Mouse (Mus musculus) mature B cell (primary cell): ENCODE data around the gene Parvb.

ENCODE experiments used
- in situ Hi-C: fragments of 300-500 bp; cut with MboI; formaldehyde crosslinking; loops from 2 replicates; pipeline ENCODE4 v1.14.3; 2019

Gene Parvb

DNA sequence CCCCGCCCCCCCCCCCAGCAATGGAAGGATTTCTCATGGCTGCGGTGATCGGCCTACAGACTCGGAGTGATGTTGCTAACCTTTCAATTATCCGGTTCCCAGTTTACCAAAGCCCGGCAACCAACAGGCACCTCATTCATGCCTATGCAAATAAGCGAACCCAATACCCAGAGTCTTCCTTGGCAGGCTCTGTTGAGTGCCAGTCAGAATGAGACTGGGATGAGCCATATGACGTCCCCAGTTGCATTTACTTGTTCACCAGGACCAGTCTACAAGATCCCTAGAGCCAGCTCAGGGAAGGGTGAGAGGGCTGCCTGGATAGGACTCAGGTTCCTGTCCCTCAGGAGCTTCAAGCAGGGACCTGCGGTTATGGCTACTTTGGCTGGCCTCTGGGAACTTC, 62.5 kb downstream of the Parvb start:
- in situ Hi-C loops, result no loop called here

DNA sequence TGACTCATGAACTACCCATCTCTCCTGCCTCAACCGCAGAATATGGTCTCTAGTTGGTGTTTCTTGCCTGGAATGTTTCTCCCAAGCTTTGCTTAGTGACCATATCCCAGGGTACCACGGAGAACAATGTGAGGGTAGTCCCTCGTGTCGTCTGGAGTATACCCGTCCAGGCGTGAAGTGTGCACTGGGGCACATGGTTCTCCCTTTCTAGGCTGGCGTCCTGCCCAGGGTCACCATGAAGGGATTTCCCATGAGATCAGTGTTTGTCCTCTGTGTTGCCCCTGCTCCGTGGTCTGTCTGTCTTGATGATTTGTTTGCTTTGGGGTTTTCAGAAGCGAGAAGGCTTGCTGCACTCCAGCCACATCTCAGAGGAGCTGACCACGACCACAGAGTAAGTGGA, 63.4 kb downstream of the Parvb start:
- in situ Hi-C loops, result no loop called here

DNA sequence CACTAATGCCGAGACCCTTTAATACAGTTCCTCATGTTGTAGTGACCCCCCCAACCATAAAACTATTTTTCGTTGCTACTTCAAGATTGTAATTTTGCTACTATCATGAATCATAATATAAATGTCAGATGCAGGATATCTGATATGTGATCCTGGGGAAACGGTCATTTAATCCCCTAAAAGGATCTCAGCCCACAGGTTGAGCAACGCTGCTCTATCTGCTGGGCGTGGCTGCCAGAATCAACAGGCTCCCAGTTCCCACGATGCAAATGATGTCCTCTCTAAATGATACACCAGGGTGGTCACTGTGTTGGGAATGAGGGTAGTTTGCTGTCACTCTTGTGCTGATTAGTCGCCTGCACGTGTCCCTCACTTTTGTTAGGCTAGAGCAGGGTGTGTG, 65.6 kb downstream of the Parvb start:
- in situ Hi-C loops, result no loop called here

DNA sequence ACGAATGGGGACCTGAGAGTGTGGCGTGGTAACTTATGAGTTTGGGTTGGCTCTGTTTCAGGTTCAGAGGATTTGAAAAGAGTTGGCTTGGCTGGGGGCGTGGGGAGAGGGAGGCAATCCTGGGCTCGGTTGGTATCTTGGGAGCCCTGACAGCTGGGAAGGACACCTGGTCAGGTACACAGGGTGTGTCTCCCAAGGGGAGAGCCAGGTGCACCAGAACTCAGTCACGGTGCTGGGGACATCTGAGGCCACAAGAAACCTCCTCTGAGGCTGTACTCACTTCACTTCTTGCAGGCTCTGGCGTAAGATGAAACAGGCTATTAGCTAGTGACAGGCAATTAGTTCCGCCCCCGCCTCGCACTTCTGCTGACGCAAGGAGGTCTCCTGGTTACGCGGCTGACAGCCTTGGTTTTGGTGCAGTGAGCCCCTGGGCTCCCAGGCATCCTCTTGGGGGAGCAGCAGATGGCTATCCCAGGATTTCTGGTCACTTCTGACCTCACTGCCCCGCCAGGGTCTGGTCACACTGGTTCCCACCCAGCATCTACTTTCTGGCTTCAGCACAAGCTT, 67.0 kb downstream of the Parvb start:
- in situ Hi-C loops, result no loop called here

DNA sequence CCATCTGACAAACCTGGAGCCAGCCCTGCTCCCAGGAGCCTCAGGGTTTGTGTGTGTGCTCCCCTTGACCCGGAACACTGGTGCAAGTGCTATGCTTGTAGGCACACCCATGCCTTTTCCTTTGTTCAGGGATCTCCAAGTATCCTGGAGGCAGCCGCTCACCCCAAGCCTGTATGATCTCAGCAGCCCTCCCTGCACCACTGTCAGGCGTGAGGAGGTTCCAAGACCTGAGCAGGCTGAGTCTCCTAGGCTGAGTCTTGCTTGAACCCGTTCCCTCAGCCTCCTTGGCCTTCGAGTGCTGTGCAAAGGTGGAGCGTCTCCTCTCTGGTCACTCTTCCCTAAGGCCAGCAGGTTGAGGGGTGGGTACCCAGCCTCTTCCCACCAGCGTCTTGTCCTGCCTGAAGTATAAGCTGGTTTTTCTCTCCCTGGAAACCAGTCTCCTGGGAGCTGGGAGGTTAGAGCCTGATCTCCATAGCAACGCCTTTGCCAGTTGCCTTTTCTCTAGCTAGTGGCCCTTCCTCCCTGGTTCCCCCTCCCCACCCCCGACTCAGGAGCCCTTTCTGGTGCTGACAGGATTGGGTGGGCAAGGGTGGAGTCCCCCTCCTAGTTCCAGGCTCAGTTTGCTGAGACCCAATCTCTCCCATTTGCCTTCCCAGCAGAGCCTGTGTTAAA, 68.0 kb downstream of the Parvb start:
- in situ Hi-C loops, result no loop called here

DNA sequence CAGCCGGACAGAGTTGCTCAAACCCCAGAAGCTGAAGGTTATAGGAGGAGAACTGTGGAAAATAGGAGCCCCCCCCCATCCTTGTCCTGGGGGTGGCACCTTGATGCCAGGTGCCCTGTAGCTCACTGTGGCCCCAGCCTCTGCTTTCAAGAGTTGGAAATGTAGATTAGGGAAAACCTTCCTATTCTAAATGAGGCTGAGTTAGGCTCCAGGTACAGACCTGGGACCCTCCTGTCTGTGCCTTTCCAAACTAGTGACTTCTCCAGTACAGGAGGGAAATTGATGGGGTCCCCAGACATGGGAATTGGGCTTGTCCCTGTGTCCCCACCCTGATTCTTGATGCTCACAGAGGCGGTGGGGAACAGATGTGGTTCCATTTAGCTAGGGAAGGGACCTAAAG, 68.7 kb downstream of the Parvb start:
- in situ Hi-C loops, result no loop called here

DNA sequence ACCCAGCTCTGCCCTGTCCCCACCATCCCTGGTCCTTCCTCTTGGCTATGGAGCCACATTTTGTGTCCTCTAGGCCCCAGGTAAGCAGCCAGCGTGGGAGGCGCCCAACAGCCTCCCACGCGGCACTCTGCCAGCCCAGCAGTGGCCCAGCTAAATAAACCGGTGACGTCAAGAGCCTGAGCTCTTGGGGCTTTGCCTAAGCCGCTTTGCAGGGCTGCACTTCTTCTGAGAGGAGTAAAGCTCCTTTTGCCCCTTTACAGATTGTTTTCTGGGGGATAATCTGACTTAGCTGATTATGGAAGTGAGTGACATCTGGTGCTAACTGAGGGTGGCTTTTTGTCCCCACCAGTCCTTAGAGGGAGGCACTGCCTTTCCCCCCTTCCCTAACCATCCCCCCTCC, 69.2 kb downstream of the Parvb start:
- in situ Hi-C loops, result no loop called here

DNA sequence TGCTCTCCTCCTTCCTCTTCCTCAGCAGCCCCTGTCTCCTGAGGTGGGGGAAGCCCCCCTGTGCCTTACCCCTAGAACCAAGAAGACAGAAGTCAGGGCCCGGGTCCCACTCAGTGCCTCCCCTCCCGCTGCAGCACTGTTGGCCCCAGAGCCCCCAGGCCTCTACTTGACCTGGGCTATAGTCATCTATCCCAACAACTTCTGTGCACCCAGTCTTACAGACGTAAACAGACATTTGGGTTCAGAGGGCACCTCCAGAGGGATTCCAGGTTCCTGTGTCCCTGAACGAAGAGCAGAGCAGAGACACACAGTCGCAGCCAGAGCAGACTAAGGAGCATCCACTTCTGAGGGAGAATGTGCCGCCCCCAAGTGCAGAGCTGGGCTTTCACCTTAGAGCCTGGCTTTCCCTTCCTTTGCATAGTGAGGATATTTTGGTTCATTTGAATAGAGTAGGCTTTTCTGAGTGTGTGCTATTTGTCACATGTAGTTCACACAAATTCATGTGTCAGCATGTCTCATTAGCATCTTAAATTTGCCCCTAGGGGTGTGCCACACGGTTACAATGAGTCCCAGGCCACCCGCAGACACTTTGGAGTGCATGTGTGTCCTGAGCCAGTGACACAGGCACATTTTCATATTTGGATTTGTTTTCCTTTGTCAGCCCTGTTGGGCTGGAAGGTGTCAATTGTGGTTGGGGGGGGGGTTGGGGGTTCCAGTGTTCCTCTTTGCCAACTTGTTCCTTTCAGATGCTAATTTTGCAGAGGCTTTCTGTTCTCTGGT, 70.0 kb downstream of the Parvb start:
- in situ Hi-C loops, result no loop called here

DNA sequence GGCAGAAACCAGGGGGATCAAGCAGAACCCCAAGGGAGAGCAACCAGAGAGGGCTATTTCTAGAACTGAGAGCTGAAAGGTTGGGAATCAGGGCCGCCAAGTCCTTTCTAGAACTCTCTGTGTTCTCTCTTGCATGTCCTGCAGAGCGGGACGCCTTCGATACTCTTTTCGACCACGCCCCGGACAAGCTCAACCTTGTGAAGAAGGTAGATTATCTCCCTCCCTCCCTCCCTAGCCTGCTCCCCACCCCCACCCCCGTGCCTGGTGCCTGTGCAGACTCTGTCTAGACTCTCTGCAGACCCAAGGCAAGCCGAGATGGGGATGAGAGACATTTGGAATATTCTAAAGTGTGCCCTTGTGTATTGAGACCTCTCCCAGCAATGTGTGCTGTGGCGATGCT, 71.4 kb downstream of the Parvb start:
- in situ Hi-C loops, result no loop called here

DNA sequence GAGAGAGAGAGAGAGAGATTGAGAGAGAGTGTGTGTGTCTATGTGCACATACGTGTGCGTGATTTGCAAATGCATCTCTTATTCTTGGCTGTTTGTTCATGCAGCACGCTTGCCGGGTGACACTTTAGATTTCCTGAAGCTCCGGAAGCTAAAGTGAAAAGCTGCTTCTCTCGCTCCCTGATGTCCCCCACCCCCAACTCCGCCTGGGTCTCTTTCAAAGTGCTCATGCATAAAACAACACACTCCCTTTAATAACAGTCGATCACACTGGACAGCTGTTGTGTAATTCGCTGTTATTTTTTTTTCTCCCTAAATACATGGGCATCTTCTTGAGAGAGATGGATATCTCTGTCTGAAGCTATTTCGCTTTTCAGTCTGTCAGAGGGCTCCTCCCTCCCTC, 73.5 kb downstream of the Parvb start:
- in situ Hi-C loops, result no loop called here

DNA sequence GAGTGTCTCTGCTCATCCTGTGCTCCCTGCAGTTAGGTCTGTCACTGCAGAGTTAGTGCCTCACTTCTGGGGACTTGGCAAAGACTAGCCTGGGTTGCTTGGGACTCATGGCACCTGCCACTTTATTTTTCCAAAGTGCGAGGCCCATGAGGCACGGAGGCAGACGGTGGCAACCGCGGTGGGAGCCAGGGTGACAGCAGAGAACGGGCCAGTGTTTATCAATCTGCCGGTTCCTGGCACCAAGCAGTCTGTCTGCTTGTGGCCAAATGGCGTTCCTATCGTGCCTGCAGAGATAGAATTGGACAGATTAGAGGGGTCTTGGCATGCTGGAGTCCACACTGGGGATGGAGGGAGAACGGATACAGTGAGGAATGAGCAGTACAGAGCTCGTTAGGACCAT, 78.4 kb downstream of the Parvb start:
- in situ Hi-C loops, result no loop called here

DNA sequence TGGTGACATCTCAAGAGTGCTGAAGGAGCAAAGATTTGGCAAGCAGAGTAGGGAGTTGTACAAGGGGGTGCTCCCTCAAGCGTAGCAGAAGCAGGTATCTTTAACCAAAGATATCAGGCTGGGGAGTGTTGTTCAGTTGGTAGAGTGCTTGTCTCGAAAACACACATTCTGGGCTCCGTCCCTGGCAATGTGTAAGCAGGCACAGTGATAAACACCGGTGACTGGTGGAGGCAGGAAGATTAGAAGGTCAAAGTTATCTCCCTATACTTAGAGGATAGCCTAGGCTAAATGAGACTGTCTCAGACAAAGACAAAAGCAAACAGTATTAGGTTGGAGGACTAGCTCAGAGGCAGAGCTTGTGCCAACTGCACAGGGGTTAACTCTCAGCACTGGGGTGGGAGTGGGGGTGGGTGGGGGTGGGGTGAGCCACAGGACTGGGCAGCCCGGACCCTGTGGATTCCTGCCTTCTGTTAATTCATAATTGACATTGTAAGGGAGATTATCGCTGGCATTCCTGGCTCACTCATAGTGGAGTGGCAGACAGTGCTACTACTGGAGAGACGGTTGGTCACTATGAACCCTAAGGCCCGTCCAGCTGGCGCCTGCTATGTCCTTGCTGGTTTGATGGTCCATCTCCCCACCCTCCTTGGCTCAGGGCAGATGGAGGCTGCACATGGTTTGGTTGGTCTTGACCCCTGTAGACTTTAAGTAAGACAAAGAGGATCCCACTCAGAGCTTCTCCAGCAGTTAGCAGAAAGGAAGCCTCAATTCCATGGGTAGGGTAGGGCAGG, 79.6 kb downstream of the Parvb start:
- in situ Hi-C loops, result no loop called here

DNA sequence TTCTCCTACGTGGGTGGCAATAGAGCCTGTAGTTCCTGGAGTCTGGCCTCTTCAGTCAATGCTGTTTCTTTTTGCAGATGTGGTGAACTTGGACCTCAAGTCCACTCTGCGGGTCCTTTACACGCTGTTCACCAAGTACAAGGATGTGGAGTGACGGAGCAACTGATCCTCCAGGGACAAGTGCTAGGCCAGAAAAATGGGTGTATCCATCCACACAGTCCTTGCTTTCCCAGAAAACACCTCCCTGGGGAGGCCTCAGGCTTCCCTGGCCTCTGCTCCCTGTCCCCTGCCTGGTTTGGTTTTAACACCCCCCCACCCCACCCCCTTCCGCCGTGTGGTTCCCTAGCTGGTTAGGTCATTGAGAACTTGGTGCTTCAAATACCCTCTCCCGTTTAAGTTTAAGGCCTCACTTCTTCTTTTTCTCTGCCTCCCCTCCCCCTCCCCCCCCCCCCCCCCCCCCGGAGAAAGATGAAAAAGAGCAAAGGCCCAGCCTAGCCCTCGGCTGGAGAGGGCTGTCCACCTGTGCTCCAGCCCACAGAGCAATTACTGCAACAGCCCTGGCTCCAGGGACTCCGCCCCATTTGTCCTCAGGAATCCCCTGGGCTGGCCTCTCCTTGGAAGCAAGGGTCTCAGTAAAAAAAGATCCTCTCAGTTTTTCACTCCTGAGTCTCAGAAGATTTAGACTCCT, 81.2 kb downstream of the Parvb start:
- in situ Hi-C loops, result no loop called here

DNA sequence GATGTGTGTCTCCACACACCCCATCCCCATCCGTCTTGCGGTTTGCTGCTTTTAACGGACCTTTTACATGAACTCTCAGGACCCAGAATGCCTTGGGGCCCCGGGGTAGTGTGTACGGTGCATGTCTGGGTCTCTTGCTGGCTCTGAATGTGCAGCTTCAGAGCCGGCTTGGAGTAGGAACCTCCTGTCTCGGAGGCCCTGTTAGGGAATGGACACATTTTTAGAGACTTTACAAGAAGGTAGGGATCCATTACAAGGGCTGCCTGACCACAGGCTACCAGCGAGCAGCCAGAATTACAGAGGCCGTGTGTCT, 81.7 kb downstream of the Parvb start:
- in situ Hi-C loops, result no loop called here

DNA sequence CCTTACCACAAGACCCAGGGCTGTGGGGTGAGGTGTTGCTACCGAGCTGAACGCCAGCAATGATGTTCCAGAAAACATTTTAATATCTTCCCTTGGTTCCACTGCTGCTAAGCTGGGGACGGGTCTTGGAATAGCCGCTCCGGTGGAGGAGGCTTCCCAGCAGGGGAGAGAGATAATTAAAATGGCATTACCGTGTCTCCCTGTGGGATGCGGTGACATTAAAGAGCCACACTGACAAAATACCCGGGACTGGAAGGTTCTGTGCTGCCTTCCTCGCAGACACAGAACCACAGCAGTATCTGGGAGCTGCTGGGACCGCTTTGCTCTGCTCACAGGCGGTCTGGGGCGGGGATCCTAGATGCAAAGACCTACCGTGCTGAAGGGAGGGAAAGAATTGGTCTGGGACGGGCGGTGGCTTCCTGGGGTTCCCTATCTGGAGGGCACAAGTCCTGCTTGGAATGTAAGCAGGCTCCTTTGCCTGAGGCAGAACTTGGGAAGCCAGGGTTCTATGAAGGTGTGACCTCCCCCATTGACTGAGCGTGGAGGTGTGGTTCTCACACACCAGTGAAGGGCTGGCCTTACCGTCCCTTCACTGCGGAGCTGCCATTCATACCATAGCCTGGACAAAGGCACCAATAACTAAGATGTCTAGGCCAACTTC, 82.7 kb downstream of the Parvb start:
- in situ Hi-C loops, result no loop called here

DNA sequence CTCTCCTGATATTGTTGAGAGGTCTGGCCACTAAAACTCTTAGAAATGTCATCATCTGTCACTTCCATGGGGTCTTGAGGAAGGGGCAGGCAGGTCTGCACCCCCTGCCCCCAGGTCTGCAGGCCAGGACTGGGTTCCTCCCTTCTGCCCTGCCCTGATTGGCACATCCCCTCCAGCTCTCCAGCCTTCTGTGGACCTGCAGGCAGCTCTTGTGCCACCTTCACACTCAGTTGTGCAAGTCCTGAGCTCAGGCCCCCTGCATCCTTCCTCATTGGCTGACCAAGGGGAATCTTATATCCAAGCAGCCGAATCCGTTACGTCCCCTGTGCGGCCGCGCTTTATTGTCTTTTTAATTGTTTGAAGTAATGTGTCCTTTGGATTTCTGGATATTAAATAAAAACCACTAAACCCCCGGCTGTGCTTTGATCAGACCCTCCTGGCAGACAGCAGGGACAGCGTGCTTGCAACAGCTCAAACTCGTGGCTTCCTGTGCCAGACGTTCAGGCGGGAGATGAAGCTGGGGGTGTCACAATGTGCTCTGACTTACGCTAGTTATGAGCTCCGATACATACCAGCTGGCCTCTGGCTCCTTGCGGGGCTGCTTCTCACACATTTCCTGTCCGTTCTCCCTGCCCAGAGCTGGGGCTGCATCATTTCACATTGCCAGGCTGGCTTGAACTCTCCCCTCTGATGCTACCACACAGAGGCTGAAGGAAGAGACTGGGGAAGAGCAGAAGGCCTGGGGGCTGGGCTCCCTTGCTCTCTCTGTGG, 83.6 kb downstream of the Parvb start:
- in situ Hi-C loops, result no loop called here

DNA sequence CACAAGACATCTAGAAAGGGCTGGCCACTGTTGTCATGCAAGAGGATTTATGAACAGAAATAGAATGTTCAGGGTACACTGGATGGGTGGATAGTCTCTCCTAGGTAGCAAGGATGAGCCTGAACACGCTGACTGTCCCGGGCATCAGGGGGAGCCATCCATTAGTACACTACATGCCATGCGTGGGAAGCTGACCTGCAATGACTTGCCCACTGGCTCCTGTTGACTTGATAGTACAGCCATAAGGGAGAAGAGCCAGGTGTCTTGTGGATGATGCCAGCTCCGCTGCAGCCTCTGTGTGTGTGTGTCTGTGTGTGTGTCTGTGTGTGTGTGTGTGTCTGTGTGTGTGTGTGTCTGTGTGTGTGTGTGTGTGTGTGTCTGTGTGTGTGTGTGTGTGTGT, 87.5 kb downstream of the Parvb start:
- in situ Hi-C loops, result no loop called here

DNA sequence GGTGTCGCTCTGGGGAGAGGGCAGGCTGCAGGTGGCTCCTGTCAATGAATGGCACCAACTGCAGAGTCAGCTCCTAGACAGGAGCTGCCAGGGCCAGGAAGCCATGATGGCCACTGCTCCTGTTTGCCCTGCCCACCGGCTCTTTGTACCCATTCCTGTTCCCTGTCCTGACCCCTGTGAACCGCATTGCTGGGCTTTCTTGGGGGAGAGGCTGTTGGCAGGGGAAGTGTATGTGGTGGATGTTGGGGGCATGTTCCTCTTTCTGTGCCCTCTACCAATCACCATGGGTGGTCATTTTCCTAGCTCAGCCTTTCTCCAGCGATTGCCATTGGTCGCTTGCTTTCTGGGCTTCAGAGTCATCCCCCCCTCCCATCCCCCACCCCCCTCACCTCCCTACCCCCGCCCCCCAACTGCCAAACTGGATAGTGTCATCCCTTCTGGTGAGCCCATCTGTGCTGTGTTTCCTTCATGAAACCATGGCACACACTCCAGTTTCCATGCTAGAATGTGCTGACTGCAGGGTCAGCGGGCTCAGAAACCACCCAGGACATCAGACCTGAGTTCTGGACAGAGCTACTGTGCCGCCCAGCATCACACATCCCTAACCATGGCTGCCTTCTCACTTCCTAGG, 89.8 kb downstream of the Parvb start:
- in situ Hi-C loops, result no loop called here

DNA sequence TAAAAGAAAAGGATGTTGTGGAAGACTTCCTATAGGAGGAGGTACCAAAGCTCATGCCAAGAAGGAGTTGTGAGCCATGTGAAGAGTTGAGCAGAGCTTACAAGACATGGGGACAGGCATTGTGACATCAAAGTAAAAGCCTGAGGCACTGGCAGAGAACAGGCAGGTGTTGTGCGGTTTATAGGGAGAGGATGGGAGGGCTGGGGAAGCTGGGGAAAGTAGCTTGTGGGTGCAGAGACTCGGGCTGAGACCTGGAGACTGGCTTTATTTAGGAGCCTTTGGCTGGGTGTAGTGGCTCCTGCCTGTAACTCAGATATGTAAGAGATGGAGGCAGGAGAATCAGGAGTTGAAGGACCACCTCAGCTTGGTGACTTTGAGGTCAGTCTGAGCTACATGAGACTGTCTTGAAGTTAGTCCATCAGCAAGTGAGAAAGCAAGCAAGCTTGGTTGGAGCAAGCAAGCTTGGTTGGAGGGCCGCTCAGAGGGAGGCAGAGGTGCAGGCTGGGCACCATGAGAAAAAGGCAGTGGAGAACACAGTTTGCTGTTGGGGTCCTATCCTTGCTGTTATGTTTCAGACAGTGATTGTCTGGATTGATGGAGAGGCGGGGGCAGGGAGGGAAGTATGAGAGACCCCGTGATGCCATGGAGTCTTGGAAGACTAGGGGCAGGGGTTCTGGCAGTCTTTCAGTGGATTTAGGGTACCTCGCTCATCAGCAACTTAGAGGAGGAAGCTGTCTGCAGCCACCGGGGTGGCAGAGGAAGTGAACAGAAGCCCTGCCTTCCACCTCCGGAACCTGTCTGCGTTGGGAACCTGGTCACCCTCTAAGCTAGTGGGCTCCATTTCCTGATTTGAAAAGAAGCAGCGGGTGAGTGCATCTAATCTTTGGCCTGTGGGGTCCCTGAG, 92.4 kb downstream of the Parvb start, which contains the start of gene Parvg:
Gene Parvg, plus strand, starts transcription at position 61 of the 904 bp plus-strand sequence.
- in situ Hi-C loops, result no loop called here
